Mouse (Mus musculus) liver, embryonic 14.5 days (tissue): ENCODE measurements around the gene Slc6a12. TPM values are rescaled to one million over a fixed set of nuclear protein-coding genes. Genes with fewer than 3 reads are reported as not detected.

ENCODE experiments used
- ATAC-seq: fragments of 200-750 bp; cut with Nextera tagmentation; 2 replicates; pipeline ENCODE4 v1.8.0; 2017; ENCODE audit warnings: moderate number of reproducible peaks, mild to moderate bottlenecking, moderate library complexity; ENCODE audit not compliant: insufficient read depth
- DNase-seq, 3 experiments: peaks; one replicate each; pipeline ENCODE4 v3.0.0-alpha.2; 2012 to 2013; ENCODE audit warnings: low read depth in 3 of 3, low spot score in 3 of 3
- H3K27ac ChIP-seq: fragments of 300-500 bp; sonication (generic); 2 replicates; pipeline ENCODE4 v1.5.1; 2014; ENCODE audit warnings: moderate library complexity, mild to moderate bottlenecking, control low read depth, inconsistent platforms
- H3K27me3 ChIP-seq: fragments of 300-500 bp; sonication (generic); 2 replicates; pipeline ENCODE4 v1.6.1; 2014; ENCODE audit warnings: mild to moderate bottlenecking, low read length, moderate library complexity; ENCODE audit not compliant: control insufficient read depth, insufficient read depth
- H3K36me3 ChIP-seq: fragments of 300-500 bp; sonication (generic); replicated peaks from 2 replicates; pipeline ENCODE4 v1.6.1; 2014; ENCODE audit warnings: low read depth; ENCODE audit not compliant: control insufficient read depth, insufficient read depth
- H3K4me1 ChIP-seq, 2 experiments: fragments of 200-500 bp in 1 of 2; fragments of 300-500 bp in 1 of 2; sonication (generic) in 1 of 2; replicated peaks; 2 replicates each; pipeline ENCODE4 v1.6.1; 2012 to 2014; ENCODE audit warnings: antibody characterized with exemption in 1 of 2, inconsistent platforms in 1 of 2, low read length in 1 of 2; ENCODE audit not compliant: control insufficient read depth in 2 of 2, insufficient read depth in 2 of 2
- H3K4me2 ChIP-seq: fragments of 300-500 bp; sonication (generic); 2 replicates; pipeline ENCODE4 v1.6.1; 2014; ENCODE audit warnings: low read depth, mild to moderate bottlenecking, control low read depth, moderate library complexity
- H3K4me3 ChIP-seq, 2 experiments: fragments of 200-500 bp in 1 of 2; fragments of 300-500 bp in 1 of 2; sonication (generic) in 1 of 2; 2 replicates each; pipeline ENCODE4 v1.5.1; 2012 to 2014; ENCODE audit warnings: low read depth in 2 of 2, low read length in 2 of 2, mild to moderate bottlenecking in 2 of 2, control low read depth in 1 of 2, inconsistent platforms in 1 of 2, moderate library complexity in 1 of 2; ENCODE audit not compliant: insufficient read depth in 1 of 2
- H3K9ac ChIP-seq: fragments of 300-500 bp; sonication (generic); replicated peaks from 2 replicates; pipeline ENCODE4 v1.6.1; 2014; ENCODE audit warnings: mild to moderate bottlenecking, control low read depth, moderate library complexity
- H3K9me3 ChIP-seq: fragments of 300-500 bp; sonication (generic); 2 replicates; pipeline ENCODE4 v1.6.1; 2016; ENCODE audit warnings: low read length, mixed read lengths; ENCODE audit not compliant: control insufficient read depth
- CTCF ChIP-seq: IDR thresholded peaks from 2 replicates; pipeline ENCODE4 v1.5.1; 2016; ENCODE audit warnings: antibody characterized with exemption, low read depth, control low read depth
- EP300 ChIP-seq: IDR thresholded peaks from 2 replicates; pipeline ENCODE4 v1.6.1; 2016; ENCODE audit warnings: antibody characterized with exemption, low read depth
- WGBS: fragments of 180-500 bp; shearing (Covaris S2); extraction: QIAGEN DNeasy Blood & Tissue Kit; methylation state at CpG from one replicate; pipeline ENCODE4 v1.1.7; 2014; ENCODE audit not compliant: insufficient replicate concordance; 5-methylcytosine and 5-hydroxymethylcytosine counted together
- polyA plus RNA-seq, 2 experiments: library from polyadenylated mRNA; depleted of rRNA in 1 of 2; stranded (reverse) in 1 of 2; unstranded in 1 of 2; fragments of >200 nt; fragmentation: Nextera tagmentation in 1 of 2; extraction: Ambion mirVana in 1 of 2; gene quantifications; 2 replicates each; pipeline versions ENCODE4 v1.2.1 to v1.2.3; 2012 to 2014

Gene Slc6a12
- polyA plus RNA-seq, 2 experiments: 1.3 to 2.0 TPM

DNA sequence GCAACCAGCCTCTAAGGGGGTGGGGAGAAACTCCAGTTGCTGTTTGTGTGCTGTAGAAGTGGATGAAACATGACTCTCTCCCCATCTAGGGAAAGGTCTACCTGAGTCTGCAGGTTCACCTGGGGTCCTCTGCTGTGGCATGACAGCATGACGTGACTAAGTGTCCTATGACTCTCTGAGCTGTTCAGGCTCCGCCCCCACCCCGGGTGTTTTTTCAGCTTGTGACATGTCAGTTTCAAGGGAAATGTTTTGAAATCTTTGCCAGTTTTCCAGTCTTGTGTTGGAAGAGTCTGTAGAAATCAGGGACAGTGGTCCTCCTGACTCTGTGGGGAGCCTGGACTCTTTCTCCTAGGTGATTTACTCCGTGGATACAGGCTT is 4.4 kb upstream of the Slc6a12 start:
- ATAC-seq (no peak; the same call in 1 of the 2 replicates), DNase-seq (no peak)
- Histone ChIP-seq H3K27me3 (no peaks in the 10 kb centered on the region), H3K36me3 (no peaks in the 10 kb centered on the region), H3K4me1 (peaks cover 10% of the 10 kb centered on the region in 2 experiments), H3K27ac (no peak overlapping the region), H3K9me3 (no peaks in the 10 kb centered on the region), H3K4me3 (no peak overlapping the region), H3K9ac (no peak overlapping the region), H3K4me2 (no peak overlapping the region)
- 39% methylated on average over 4 of the region's 4 CpGs for WGBS
- TF ChIP-seq EP300: no peak
- no peak for TF ChIP-seq CTCF

DNA sequence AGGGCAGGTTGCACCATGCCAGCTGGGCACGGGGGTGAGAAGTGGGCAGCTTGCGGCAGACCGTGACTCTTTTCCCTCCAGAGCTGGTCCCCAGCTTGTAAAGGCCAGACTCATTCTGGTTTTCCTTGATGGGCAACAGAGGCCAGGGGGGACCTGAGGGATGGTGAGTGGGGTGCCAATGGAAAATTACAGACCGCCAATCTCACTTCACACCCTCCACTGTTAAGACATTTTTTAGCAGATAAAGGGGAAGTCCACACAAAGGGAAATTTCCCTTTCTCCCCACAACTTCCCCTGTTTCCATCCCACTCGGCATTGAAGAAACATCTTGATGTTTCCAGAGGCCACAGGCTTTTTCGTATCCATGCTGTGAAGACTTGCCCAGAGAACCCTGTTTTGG is 1.2 kb upstream of the Slc6a12 start:
- H3K9me3 ChIP-seq: no peaks in the 10 kb centered on the region
- no peaks in the 10 kb centered on the region for H3K27me3 ChIP-seq
- no peak overlapping the region for H3K27ac ChIP-seq
- H3K4me1 ChIP-seq: peaks cover 2 to 5% of the 10 kb centered on the region in 2 experiments; a peak in 3 of 4 replicates
- H3K4me2 ChIP-seq: no peak overlapping the region
- WGBS: 42% methylated on average over 6 of the region's 6 CpGs
- ATAC-seq (no peak), DNase-seq (no peak)
- H3K4me3 ChIP-seq: no peak overlapping the region
- no peaks in the 10 kb centered on the region for H3K36me3 ChIP-seq
- TF ChIP-seq EP300 (no peak), CTCF (no peak)
- no peak overlapping the region for H3K9ac ChIP-seq

DNA sequence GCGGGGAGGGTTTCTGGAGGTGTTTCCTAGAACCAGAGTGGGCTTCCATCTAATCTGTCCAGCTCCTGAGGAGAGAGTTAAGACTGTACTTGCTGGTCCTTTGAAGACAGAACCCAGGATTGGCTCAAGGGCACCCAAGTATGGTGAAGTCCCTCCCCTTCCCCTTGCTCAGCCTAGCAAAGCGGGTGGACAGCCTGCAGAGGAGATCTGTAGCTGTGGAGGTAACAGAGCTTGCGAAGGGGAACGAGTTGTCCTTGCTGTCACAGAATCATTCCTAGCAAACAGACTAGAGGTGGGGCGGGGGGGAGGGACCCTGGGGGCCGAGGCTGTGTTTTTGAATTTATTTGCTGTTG is 871 bp downstream of the Slc6a12 start:
- H3K27ac ChIP-seq: no peak overlapping the region
- H3K4me3 ChIP-seq: no peak overlapping the region
- ATAC-seq (no peak), DNase-seq (no peak)
- no peaks in the 10 kb centered on the region for H3K36me3 ChIP-seq
- no peaks in the 10 kb centered on the region for H3K27me3 ChIP-seq
- no peak overlapping the region for H3K9ac ChIP-seq
- 38% methylated on average over 6 of the region's 6 CpGs for WGBS
- no peaks in the 10 kb centered on the region for H3K9me3 ChIP-seq
- no peak overlapping the region for H3K4me2 ChIP-seq
- TF ChIP-seq CTCF (no peak), EP300 (no peak)
- peaks cover 0 to 5% of the 10 kb centered on the region in 2 experiments; a peak in 1 of 4 replicates for H3K4me1 ChIP-seq

DNA sequence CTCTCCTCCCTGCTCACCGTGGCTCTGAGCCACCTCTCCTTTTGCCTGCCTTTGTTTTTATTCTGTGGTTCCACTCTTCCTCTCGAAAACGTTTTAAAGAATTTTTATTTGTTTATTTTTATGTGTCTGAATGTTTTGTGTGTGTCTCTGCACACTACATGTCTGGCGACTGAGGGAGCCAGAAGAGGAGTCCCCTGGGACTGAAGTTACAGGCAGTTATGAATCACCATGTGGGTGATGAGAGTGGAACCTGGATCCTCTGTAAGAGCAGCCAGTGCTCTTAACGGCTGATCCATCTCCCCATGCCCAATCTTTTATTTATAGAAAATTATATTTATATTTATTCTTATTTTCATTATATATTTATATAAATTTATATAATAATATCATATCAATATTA is 1.5 kb downstream of the Slc6a12 start:
- 56% methylated on average over 5 of the region's 5 CpGs for WGBS
- no peak overlapping the region for H3K4me2 ChIP-seq
- DNase-seq (no peak), ATAC-seq (no peak)
- H3K27ac ChIP-seq: no peak overlapping the region
- H3K4me3 ChIP-seq: no peak overlapping the region
- H3K36me3 ChIP-seq: no peaks in the 10 kb centered on the region
- H3K4me1 ChIP-seq: peaks cover 0 to 5% of the 10 kb centered on the region in 2 experiments; a peak in 1 of 4 replicates
- TF ChIP-seq EP300 (no peak), CTCF (no peak)
- no peak overlapping the region for H3K9ac ChIP-seq
- H3K9me3 ChIP-seq: no peaks in the 10 kb centered on the region
- H3K27me3 ChIP-seq: no peaks in the 10 kb centered on the region

DNA sequence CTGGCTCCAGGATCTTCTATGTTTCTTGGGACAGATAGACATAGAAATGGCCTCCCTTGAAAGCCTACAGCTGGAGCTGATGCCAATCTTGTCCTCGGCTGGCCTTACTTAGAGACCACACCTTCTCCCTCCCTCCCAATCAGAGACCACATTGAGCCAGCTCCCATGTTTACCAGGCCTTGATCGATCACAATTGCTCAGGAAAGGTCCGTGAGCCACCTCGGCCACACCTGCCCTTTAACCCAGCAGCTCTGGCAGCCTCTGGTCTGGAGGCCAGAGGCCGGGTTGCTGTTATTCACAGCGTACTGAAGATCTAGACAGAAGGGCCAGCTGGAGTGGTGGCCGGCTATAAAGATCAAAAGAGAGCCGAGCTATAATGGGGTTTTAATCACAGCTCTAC is 3.6 kb downstream of the Slc6a12 start:
- no peaks in the 10 kb centered on the region for H3K27me3 ChIP-seq
- peak in 1 of 3 experiments; percentile 16 for DNase-seq
- peak overlapping the region; percentile 26; the same call in 1 of the 2 replicates for H3K4me2 ChIP-seq
- TF ChIP-seq EP300 (no peak), CTCF (no peak)
- peak; percentile 66 for ATAC-seq
- no peak overlapping the region for H3K4me3 ChIP-seq
- no peaks in the 10 kb centered on the region for H3K36me3 ChIP-seq
- peaks cover 0 to 5% of the 10 kb centered on the region in 2 experiments; a peak in 1 of 4 replicates for H3K4me1 ChIP-seq
- no peak overlapping the region for H3K9ac ChIP-seq
- no peak overlapping the region for H3K27ac ChIP-seq
- 39% methylated on average over 8 of the region's 8 CpGs for WGBS
- no peaks in the 10 kb centered on the region for H3K9me3 ChIP-seq

DNA sequence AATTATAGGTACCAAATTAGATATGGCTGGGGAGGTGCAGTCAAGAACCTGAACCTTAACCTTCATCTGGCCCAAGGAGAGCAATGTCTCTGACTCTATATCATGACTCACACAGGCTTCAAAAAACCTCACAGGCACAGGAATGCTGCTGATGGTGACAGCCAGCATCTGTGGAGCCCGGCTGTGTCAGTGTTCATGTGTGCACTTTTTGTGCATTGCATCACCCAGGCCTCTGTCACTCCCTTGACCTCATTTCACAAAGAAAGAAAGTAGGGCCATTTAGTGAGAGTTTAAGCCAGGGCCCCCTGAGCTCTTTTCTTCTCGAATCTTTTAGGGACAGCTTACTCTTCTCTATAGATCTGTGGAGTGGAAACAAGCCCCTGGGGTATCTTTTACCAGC is 9.4 kb downstream of the Slc6a12 start:
- no peak overlapping the region for H3K4me2 ChIP-seq
- no peak overlapping the region for H3K4me3 ChIP-seq
- H3K27ac ChIP-seq: no peak overlapping the region
- DNase-seq: no peak
- H3K9ac ChIP-seq: no peak overlapping the region
- H3K4me1 ChIP-seq: no peaks in the 10 kb centered on the region
- 36% methylated on average over 2 of the region's 2 CpGs for WGBS
- H3K36me3 ChIP-seq: no peaks in the 10 kb centered on the region
- no peaks in the 10 kb centered on the region for H3K9me3 ChIP-seq
- H3K27me3 ChIP-seq: no peaks in the 10 kb centered on the region
- ATAC-seq: no peak
- TF ChIP-seq EP300: no peak
- no peak for TF ChIP-seq CTCF
